Comparison of ENCODE assay signal across 8 mouse cellular contexts in genomic region chr16:86818639-86819038, GRCm38 (mm10).
DNase-seq lines count a peak whose midpoint lies in the region; ATAC-seq and TF ChIP-seq lines count a peak whose summit lies in the region.
"Not testable (repeated sequence)": the region's sequence is repeated elsewhere in the genome, so short reads cannot be mapped to it uniquely, and the experiment has no call there.

No protein-coding gene starts in this region.

- H3K9me3 ChIP-seq in heart, embryonic 13.5 days; kidney, postnatal 0 days (replicated peaks; ENCODE audit: low read length); liver, postnatal 0 days (ENCODE audit: low read length); lung, postnatal 0 days (ENCODE audit: low read length): not testable (repeated sequence)

- peak overlapping the region; percentile 28; the same call in 1 of the 2 replicates for H3K27ac ChIP-seq in heart, embryonic 13.5 days (replicated peaks)
- H3K27ac ChIP-seq in kidney, postnatal 0 days = 0 out of 2 replicates have a peak overlapping the region, but pooled peaks have one; percentile 25
- peak overlapping the region; percentile 60 for H3K27ac ChIP-seq in liver, postnatal 0 days (ENCODE audit: low read depth)
- H3K27ac ChIP-seq in lung, postnatal 0 days (ENCODE audit: low read length) = not testable (repeated sequence)

- not testable (repeated sequence) for TF ChIP-seq EP300 in liver, postnatal 0 days (IDR thresholded peaks at IDR 0.05; ENCODE audit: low read depth)
- peak; percentile 90 for TF ChIP-seq EP300 in lung, postnatal 0 days (IDR thresholded peaks at IDR 0.05)

- peaks cover 38% of the 10 kb centered on the region for H3K4me1 ChIP-seq in heart, embryonic 13.5 days
- not testable (repeated sequence) for H3K4me1 ChIP-seq in kidney, postnatal 0 days (replicated peaks; ENCODE audit: insufficient read depth, low read length); liver, postnatal 0 days (ENCODE audit: insufficient read depth); lung, postnatal 0 days (ENCODE audit: insufficient read depth, low read depth, low read length)

- not testable (repeated sequence) for ATAC-seq in heart, embryonic 13.5 days (ENCODE audit: extremely low read depth, insufficient number of reproducible peaks, low FRiP score, low TSS enrichment); kidney, postnatal 0 days (replicated peaks; ENCODE audit: low FRiP score, low read depth); liver, postnatal 0 days
- ATAC-seq in lung, postnatal 0 days = peak; percentile 89

- H3K36me3 ChIP-seq in heart, embryonic 13.5 days; kidney, postnatal 0 days (ENCODE audit: insufficient read depth, low read length); liver, postnatal 0 days (replicated peaks; ENCODE audit: insufficient read depth, low read length); lung, postnatal 0 days (ENCODE audit: insufficient read depth, low read length): not testable (repeated sequence)

- H3K27me3 ChIP-seq in heart, embryonic 13.5 days (replicated peaks); kidney, postnatal 0 days (ENCODE audit: insufficient read depth, low read length); liver, postnatal 0 days (ENCODE audit: insufficient read depth, low read length); lung, postnatal 0 days (replicated peaks; ENCODE audit: insufficient read depth, low read length): not testable (repeated sequence)

- not testable (repeated sequence) for H3K4me2 ChIP-seq in heart, embryonic 13.5 days; kidney, postnatal 0 days (ENCODE audit: low read length); liver, postnatal 0 days (ENCODE audit: low read depth, low read length); lung, postnatal 0 days (replicated peaks; ENCODE audit: low read depth, low read length)

- not testable (repeated sequence) for TF ChIP-seq CTCF in kidney, postnatal 0 days (IDR thresholded peaks at IDR 0.05; ENCODE audit: low read depth); liver, postnatal 0 days (IDR thresholded peaks at IDR 0.05; ENCODE audit: low read depth); lung, postnatal 0 days (IDR thresholded peaks at IDR 0.05)

- not testable (repeated sequence) for H3K4me3 ChIP-seq in heart, embryonic 13.5 days; kidney, postnatal 0 days (replicated peaks; ENCODE audit: low read depth, low read length); liver, postnatal 0 days (ENCODE audit: low read depth, low read length); lung, postnatal 0 days (ENCODE audit: low read depth, low read length)

- DNase-seq in 3T3-L1 (ENCODE audit: low read depth, low spot score) (peak; percentile 55), NIH3T3 (ENCODE audit: low read depth) (peak; percentile 32)
- not testable (repeated sequence) for DNase-seq in kidney, postnatal 0 days (ENCODE audit: low spot score); liver, postnatal 0 days
- peak; percentile 66 for DNase-seq in lung, postnatal 0 days (ENCODE audit: low spot score)
- peak; percentile 40 for DNase-seq in lung, postnatal 25 days (ENCODE audit: low spot score)
- DNase-seq in lung, postnatal 36 days = peak; percentile 34

- 38% methylated on average over 1 of the region's 1 CpGs for WGBS in heart, embryonic 13.5 days
- 95% methylated on average over 1 of the region's 1 CpGs for WGBS in kidney, postnatal 0 days
- 56% methylated on average over 1 of the region's 1 CpGs for WGBS in liver, postnatal 0 days (ENCODE audit: insufficient replicate concordance)
- 44% methylated on average over 1 of the region's 1 CpGs for WGBS in lung, postnatal 0 days

- H3K9ac ChIP-seq in heart, embryonic 13.5 days; kidney, postnatal 0 days (ENCODE audit: low read depth, low read length); liver, postnatal 0 days (replicated peaks); lung, postnatal 0 days (replicated peaks; ENCODE audit: low read depth): not testable (repeated sequence)
